Mouse (Mus musculus) hindlimb bud, embryonic 11.5 days (tissue): ENCODE data around the gene Mfap3l.
"Not testable (repeated sequence)": the region's sequence is repeated elsewhere in the genome, so short reads cannot be mapped to it uniquely, and the experiment has no call there.

Source experiments
- DNase-seq: peaks from one replicate; pipeline ENCODE4 v3.0.0-alpha.2; 2012; ENCODE audit warnings: low read depth, low spot score; ENCODE audit errors: extremely low spot score

Gene Mfap3l

GRCm38 (mm10) chr8:60649081-60649480 lies 16.5 kb downstream of the Mfap3l start:
- DNase-seq = no peak

DNA sequence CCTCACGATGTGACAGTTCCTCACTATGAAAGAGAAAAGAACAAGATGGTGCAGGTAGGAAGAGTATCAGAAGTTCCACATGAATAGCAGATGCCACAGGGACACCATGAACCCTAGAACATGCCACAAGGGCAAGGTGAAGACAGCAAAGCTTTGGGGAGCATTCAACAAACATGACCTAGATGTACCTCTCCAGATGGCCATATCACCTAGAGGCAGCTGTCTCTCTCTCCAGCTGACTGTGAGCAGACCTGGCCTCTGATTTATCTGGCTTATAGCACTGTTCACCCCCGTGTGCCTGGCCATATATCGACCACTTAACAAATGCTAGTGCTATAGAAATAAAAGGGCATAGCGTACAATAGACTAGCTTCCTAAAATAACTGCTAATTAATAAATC lies 17.5 kb downstream of the Mfap3l start:
- DNase-seq = no peak

DNA sequence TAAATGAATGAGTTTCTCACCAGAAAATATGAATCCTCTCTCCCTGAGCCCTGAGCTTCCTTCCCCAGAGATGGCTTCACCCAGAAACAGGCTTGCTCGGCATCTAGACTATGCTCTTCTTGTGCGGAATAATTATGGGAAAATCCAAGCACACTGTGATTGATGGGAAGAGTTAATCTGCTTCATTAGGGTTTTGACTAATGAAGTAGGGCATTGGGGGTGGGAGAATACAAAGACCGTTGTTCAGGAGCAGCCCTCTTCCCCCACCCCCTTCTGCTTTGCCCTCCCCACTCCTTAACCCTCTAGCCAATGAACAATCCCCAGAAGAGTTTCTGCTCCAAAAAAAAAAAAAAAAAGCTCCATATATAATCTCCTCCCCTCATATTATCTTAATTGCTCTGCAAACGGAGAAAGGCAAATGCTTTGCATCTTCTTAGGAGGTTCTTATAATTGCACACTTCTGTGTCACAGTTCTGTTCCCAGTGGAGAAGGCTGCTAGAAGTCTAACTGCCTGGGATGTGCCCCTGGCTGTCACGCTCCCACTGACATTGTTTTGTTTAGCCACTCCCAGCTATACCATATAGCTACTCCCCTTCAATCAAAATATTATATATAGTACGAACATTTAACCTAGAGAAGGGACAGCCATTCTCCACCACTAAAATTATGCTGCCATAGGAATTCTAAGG lies 24.9 kb downstream of the Mfap3l start:
- no peak for DNase-seq

GRCm38 (mm10) chr8:60658114-60658500 lies 25.5 kb downstream of the Mfap3l start:
- DNase-seq = no peak

- DNase-seq = not testable (repeated sequence)
Observed at GRCm38 (mm10) chr8:60658686-60659085, 26.1 kb downstream of the Mfap3l start.

DNA sequence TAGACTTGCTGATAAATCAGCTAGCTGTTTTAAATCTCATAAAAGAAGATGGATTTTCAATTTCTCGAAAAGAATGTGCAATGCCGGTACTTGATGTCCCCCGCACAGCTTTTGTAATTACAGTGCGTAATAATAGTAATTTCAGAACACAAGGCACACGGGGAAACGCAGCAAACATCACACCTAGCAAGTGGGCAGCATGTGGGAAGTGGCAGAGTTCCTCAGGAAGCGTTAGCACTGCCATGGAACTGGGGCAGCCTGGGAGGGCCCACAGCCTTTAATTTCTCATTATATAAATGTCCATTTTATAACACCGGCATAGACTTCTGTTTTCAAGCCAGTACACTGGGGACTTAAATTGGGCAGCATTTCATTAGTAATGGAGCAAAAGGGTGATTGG lies 27.1 kb downstream of the Mfap3l start:
- DNase-seq = no peak

- no peak for DNase-seq
Observed at GRCm38 (mm10) chr8:60661191-60661590, 28.6 kb downstream of the Mfap3l start.

DNA sequence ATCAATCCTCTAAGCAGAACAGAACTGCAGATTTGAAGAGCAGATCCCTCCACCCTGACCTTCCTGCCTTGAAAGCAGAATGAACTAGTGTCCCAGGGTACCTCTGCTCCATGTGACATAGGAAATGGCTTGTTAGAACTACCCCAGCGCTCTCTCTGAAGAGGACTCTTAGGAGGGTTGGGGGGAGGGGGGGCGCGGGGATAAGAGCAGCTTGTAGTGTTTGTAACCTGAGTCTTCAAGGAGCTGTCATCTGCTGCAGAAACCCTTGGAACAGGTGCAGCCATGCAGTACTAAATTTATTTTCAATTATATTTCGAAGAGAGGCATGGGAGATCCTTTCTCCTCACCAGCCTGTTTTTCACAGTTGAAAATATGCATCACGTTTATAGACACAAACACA lies 30.9 kb downstream of the Mfap3l start:
- DNase-seq = no peak

GRCm38 (mm10) chr8:60665821-60666220 lies 33.2 kb downstream of the Mfap3l start:
- DNase-seq = no peak

DNA sequence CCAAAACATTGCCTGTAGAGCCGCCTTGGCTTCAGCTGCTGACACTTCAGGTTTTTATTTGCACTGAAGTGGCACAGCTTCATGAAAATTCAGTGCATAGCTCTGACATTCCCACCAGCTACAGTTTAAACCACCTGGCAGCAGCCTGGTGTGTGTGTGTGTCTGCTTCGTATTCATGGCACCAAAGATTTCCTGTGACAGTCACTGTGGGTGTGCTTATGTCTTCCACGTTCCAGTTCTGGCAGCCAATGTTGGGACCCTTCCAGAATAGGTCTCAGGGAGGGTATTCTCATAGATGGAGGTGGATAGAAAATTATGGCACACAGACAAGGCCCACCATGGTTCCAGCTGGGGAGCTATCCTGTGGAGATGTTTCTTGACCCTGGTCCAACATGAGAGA lies 34.2 kb downstream of the Mfap3l start:
- DNase-seq = no peak

DNA sequence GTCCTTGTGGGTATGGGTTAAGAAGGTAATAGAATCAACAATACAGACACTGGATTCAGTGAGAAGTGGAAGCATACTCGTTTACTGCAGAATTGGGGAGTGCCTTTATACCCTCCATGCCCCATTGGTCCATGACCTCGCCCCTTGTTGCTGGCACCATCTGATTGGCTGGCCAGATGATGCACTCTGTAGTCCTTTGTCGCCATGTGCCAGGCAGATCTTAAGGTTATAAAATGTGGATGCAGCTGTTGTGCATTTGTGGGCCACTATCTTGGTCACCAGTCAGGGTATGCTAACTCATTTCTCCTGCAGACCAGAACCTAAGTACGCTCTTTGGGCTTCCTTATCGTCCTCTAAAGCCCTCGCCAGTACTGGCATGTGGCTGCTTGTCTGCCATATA lies 46.0 kb downstream of the Mfap3l start:
- DNase-seq = no peak

- no peak for DNase-seq
Observed at GRCm38 (mm10) chr8:60681811-60682210, 49.2 kb downstream of the Mfap3l start.

DNA sequence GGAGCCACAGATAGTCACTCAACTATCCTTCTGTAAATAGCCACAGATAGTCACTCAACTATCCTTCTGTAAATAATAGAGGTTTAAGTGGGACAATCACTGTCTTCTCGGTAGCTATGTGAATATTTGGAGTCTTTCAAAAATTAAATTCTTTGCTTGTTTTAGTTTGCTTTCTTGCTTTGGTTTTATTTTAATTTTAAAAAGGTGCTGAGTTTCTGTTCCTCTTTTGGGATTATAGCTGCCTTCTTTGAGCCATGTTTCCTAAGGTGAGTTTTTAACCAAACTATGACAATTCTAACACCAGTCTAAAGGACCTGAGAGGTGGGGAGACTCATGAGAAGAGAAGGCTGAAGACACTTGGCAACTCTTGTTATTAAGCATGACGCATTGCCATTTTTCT lies 49.7 kb downstream of the Mfap3l start:
- DNase-seq = no peak

GRCm38 (mm10) chr8:60711516-60712086 lies 79.0 kb downstream of the Mfap3l start:
- no peak for DNase-seq

GRCm38 (mm10) chr8:60714724-60715123 lies 82.1 kb downstream of the Mfap3l start:
- DNase-seq = no peak

GRCm38 (mm10) chr8:60718692-60719091 lies 86.1 kb downstream of the Mfap3l start:
- no peak for DNase-seq
